Mouse (Mus musculus): Measurements from ENCODE around the gene Ttc19.

GRCm38 (mm10) chr11:62294121-62294520 lies 12.8 kb downstream of the Ttc19 start:
- TF ChIP-seq CTCF (IDR thresholded peaks at IDR 0.05; ENCODE audit: borderline replicate concordance, extremely low read depth, insufficient read depth, insufficient read length) (no peak), POLR2A (IDR thresholded peaks at IDR 0.05; ENCODE audit: borderline replicate concordance, extremely low read depth, insufficient read depth, insufficient read length, poor library complexity, severe bottlenecking) (no peak)

Measured in brain, embryonic 14.5 days (tissue).